Mouse (Mus musculus) gastrocnemius, adult 2 months (tissue): ENCODE results near the gene Zfp747. TPM values are rescaled to one million over a fixed set of nuclear protein-coding genes. Genes with fewer than 3 reads are reported as not detected.
"Not testable (repeated sequence)": the region's sequence is repeated elsewhere in the genome, so short reads cannot be mapped to it uniquely, and the experiment has no call there.

Experiments
- DNase-seq: peaks from one replicate; pipeline ENCODE4 v3.0.0; 2022
- H3K27ac ChIP-seq: fragments of 200-600 bp; 2 replicates; pipeline ENCODE4 v1.8.1; 2022; ENCODE audit warnings: mild to moderate bottlenecking
- H3K4me3 ChIP-seq: fragments of 200-600 bp; 2 replicates; pipeline ENCODE4 v1.8.1; 2022; ENCODE audit warnings: mild to moderate bottlenecking, moderate library complexity
- CTCF ChIP-seq: fragments of 200-600 bp; IDR thresholded peaks from 2 replicates; pipeline ENCODE4 v1.8.1; 2022; ENCODE audit warnings: antibody characterized with exemption, mild to moderate bottlenecking, moderate library complexity
- intact Hi-C: fragments of 180-260 bp; cut with DNase I; formaldehyde crosslinking; loops from one replicate; pipeline ENCODE4 v1.15.1; 2025
- total RNA-seq, 2 experiments: library from RNA; stranded (reverse); gene quantifications; 2 replicates each; pipeline ENCODE4 v1.2.3; 2021

Zfp747 gene
- total RNA-seq, 2 experiments from 2014 or later: 3.7 to 3.8 TPM

DNA sequence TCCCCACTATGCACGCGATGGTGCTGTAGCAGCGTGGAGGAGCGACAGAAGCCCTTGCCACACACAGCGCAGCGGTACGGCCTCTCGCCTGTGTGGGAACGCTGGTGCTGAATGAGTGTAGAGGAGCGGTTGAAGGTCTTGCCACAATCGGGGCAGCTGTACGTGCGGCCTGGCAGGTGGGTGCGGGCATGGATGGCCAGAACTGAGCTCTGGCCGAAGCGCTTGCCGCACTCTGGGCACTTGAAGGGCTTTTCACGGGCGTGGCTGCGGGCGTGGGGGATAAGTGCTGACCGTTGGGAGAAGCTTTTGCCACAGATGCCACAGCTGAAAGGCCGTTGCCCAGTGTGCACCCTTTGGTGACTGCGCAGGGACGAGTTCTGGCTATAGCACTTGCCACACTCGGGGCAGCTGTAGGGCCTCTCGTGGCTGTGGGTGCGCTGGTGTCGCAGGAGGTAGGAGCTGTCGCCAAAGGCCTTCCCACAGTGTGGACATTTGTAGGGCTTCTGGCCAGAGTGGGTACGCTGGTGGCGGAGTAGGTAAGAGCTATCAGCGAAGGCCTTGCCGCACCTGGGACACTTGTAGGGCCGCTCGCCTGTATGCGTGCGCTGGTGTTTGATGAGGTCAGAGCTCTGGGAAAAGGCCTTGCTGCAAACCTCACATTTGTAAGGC, 32.4 kb downstream of the Zfp747 start:
- TF ChIP-seq CTCF: no peak
- no peak overlapping the region for H3K4me3 ChIP-seq
- no peak overlapping the region for H3K27ac ChIP-seq
- intact Hi-C loops: loop anchor here (5.0 kb wide), 1 partner anchor 71 kb away; the partner anchor contains the start of gene Sephs2
- no peak for DNase-seq

GRCm38 (mm10) chr7:127342888-127343287, 33.0 kb downstream of the Zfp747 start:
- Histone ChIP-seq H3K27ac (no peak overlapping the region), H3K4me3 (no peak overlapping the region)
- intact Hi-C loops: loop anchor here (5.0 kb wide), 1 partner anchor 71 kb away; the partner anchor contains the start of gene Sephs2
- no peak for TF ChIP-seq CTCF
- no peak for DNase-seq

DNA sequence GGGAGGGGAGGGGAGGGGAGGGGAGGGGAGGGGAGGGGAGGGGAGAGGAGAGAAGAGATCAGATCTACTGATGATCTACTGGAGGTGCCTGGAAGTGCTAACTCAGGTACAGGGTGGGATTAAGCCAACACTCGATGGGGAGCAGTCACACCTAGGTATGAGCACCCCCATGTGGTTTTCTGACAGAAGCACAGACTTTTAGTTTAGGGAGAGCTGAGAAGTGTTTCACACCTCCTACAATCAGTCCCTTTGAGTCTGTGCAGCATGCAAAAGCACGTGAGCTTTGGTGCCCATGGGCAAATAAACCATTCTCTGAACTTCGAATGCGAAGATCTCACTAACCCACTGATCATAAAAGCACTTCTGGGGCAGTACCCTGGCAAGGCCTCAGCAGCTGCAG, 33.5 kb downstream of the Zfp747 start:
- peak; percentile 31; the same call in 1 of the 2 replicates for TF ChIP-seq CTCF
- Histone ChIP-seq H3K4me3 (no peak overlapping the region), H3K27ac (no peak overlapping the region)
- no peak for DNase-seq
- intact Hi-C loops: loop anchor here (5.0 kb wide), 1 partner anchor 70 kb away; the partner anchor contains the start of gene Sephs2

DNA sequence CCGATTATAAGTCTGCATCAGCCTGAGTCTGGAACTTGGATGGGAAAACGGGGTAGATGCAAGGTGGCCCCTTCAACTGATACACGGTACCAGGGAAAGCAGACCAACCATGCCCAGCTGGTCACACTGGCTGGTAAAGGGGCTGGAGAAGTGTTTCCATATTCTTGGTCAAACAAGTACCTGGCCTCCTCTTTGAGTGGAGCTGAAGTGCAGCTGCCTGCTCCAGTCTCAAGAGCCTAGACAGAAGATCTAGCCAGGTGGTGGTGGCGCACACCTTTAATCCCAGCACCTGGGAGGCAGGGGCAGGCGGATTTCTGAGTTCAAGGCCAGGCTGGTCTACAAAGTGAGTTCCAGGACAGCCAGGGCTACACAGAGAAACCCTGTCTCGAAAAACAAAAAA, 34.0 kb downstream of the Zfp747 start:
- not testable (repeated sequence) for H3K27ac ChIP-seq, H3K4me3 ChIP-seq, DNase-seq
- intact Hi-C loops: loop anchor here (5.0 kb wide), 1 partner anchor 70 kb away; the partner anchor contains the start of gene Sephs2

DNA sequence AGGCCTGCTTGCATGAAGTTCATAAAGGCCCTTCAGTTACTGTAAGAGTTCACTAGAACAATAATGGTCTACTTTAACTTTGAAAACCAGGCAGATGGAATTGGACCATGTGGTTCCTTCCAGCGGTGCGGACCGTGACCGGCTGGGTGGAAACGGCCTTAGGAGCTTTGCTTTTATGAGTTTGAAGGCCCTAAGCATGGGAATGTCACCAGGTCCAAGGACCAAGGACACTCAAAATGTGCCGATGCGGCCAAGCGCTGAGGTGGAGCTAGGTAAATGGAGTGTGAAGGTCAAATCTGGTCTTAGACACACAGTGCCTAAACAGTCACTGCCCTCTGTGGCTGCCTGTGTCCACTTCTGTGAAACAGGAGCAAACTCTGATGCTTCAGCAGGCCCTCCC, 34.5 kb downstream of the Zfp747 start:
- Histone ChIP-seq H3K4me3 (no peak overlapping the region), H3K27ac (no peak overlapping the region)
- DNase-seq: no peak
- intact Hi-C loops: loop anchor here (5.0 kb wide), 1 partner anchor 69 kb away; the partner anchor contains the start of gene Sephs2
- TF ChIP-seq CTCF: no peak

- H3K4me3 ChIP-seq: no peak overlapping the region
- TF ChIP-seq CTCF: no peak
- no peak overlapping the region for H3K27ac ChIP-seq
- peak; percentile 26 for DNase-seq
- intact Hi-C loops: no loop called here
Observed at GRCm38 (mm10) chr7:127337636-127338035, 38.2 kb downstream of the Zfp747 start.

GRCm38 (mm10) chr7:127335604-127336003, 40.2 kb downstream of the Zfp747 start:
- no peak for TF ChIP-seq CTCF
- Histone ChIP-seq H3K27ac (no peak overlapping the region), H3K4me3 (no peak overlapping the region)
- intact Hi-C loops: no loop called here
- no peak for DNase-seq

DNA sequence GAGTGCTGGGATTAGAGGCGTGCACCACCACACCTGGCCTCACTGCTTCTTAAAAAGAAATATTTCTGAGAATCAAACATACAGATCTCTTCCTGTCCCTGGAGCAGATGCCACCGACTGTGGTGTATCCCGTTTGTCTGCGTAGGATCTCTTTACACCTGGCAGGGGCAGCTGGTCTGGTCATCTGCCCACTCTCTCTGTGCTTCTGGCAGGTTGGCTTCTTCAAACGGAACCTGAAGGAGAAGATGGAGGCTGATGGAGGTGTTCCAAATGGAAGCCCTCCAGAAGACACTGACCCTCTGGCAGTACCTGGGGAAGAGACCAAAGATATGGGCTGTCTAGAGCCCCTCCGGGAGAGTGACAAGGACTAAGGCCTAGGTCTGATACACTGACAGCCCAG, 42.6 kb downstream of the Zfp747 start:
- Histone ChIP-seq H3K27ac (no peak overlapping the region), H3K4me3 (no peak overlapping the region)
- no peak for DNase-seq
- TF ChIP-seq CTCF: no peak
- intact Hi-C loops: no loop called here

GRCm38 (mm10) chr7:127326685-127327084, 49.2 kb downstream of the Zfp747 start:
- peak; percentile 82 for DNase-seq
- H3K4me3 ChIP-seq: no peak overlapping the region
- no peak overlapping the region for H3K27ac ChIP-seq
- intact Hi-C loops: no loop called here
- no peak for TF ChIP-seq CTCF

DNA sequence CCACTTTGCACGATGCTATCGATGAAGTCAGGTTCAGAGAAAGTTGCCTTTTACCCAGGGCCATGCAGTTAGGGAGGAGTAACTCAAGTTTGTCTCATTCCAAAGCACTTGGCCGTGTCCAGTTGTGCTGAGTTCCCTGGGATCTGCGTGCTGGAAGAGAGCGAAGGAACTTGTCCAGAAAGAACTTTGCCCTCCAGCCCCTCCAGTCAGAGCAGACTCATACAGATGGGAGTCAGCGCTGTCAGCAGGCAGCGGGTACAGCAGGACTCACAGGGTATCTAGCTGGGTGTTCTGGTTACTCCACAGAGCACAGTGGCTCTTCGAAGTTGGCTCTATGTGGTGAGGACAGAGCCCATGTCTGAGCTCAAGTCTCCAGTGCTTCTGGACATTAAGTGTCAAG, 50.3 kb downstream of the Zfp747 start:
- no peak for TF ChIP-seq CTCF
- Histone ChIP-seq H3K4me3 (no peak overlapping the region), H3K27ac (peak overlapping the region; percentile 16; the same call in 1 of the 2 replicates)
- intact Hi-C loops: no loop called here
- no peak for DNase-seq

DNA sequence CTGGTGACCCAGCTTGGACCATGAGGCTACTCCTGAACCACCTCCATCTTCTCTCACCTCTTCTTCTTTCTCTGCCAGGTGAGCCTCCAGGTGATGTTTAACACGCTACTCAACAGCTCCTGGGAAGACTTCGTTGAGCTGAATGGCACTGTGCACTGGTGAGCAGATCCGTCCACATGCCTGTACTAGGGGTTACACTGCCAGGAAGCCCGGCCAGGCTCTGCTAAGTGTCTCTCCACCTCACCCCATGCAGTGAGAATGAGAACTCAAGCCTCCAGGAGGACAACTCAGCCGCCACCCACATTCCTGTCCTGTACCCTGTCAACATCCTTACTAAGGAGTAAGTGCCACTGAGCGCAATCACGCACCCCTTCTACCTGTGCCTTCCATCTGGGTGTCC, 50.9 kb downstream of the Zfp747 start:
- H3K27ac ChIP-seq: no peak overlapping the region
- intact Hi-C loops: no loop called here
- no peak overlapping the region for H3K4me3 ChIP-seq
- no peak for DNase-seq
- TF ChIP-seq CTCF: no peak

Other genes with a start within 250 kb of the Zfp747 start
- gene Spn, start 238.2 kb downstream of the Zfp747 start, total RNA-seq: under 1 TPM in 1 of 2 experiments, not detected in 1; 0.17 TPM
- gene Cd2bp2, start 180.0 kb downstream of the Zfp747 start, total RNA-seq: 10 to 100 TPM; 27.2 to 32.4 TPM
- gene Tbc1d10b, start 167.6 kb downstream of the Zfp747 start, total RNA-seq: 10 to 100 TPM; 31.6 to 32.8 TPM
- over 10,000 TPM; 24,727 to 33,034 TPM for gene Mylpf, start 167.2 kb downstream of the Zfp747 start, total RNA-seq
- 1 to 10 TPM; 4.2 to 5.1 TPM for gene Zfp553, start 143.0 kb downstream of the Zfp747 start, total RNA-seq
- gene Sept1, start 142.9 kb downstream of the Zfp747 start, total RNA-seq: 1 to 10 TPM in 1 of 2 experiments, under 1 TPM in 1; 0.89 to 2.1 TPM
- 10 to 100 TPM; 17.6 to 17.7 TPM for gene Zfp771, start 131.8 kb downstream of the Zfp747 start, total RNA-seq
- gene Dctpp1, start 115.3 kb downstream of the Zfp747 start, total RNA-seq: 10 to 100 TPM; 25.1 to 35.4 TPM
- 10 to 100 TPM; 30.1 to 36.3 TPM for gene Sephs2, start 102.0 kb downstream of the Zfp747 start, total RNA-seq
- under 1 TPM; 0.15 to 0.25 TPM for gene Itgal, start 79.8 kb downstream of the Zfp747 start, total RNA-seq
- gene Zfp768, start 30.5 kb downstream of the Zfp747 start, total RNA-seq: 10 to 100 TPM; 35.2 to 38.9 TPM
- gene 9130019O22Rik, start 11.1 kb upstream of the Zfp747 start, total RNA-seq: 1 to 10 TPM; 1.6 to 2.4 TPM
- gene E430018J23Rik, start 17.6 kb upstream of the Zfp747 start, total RNA-seq: 1 to 10 TPM; 1.2 to 1.3 TPM
- 1 to 10 TPM; 1.7 to 2.5 TPM for gene Zfp764, start 30.8 kb upstream of the Zfp747 start, total RNA-seq
- 1 to 10 TPM; 1.5 to 2.1 TPM for gene Zfp688, start 46.0 kb upstream of the Zfp747 start, total RNA-seq
- 1 to 10 TPM in 1 of 2 experiments, under 1 TPM in 1; 0.71 to 1.3 TPM for gene Zfp689, start 73.1 kb upstream of the Zfp747 start, total RNA-seq
- 10 to 100 TPM; 19.3 to 20.9 TPM for gene Prr14, start 83.6 kb upstream of the Zfp747 start, total RNA-seq
- 10 to 100 TPM; 24.1 to 24.7 TPM for gene Fbrs, start 103.1 kb upstream of the Zfp747 start, total RNA-seq
- 10 to 100 TPM; 47.5 to 50.4 TPM for gene Srcap, start 135.9 kb upstream of the Zfp747 start, total RNA-seq
- 1 to 10 TPM; 5.3 to 5.5 TPM for gene Gm42715, start 143.5 kb upstream of the Zfp747 start, total RNA-seq
- not detected for gene Tmem265, start 185.3 kb upstream of the Zfp747 start, total RNA-seq
- gene Phkg2, start 197.3 kb upstream of the Zfp747 start, total RNA-seq: 10 to 100 TPM in 1 of 2 experiments, 1 to 10 TPM in 1; 8.3 to 10.8 TPM
- gene Ccdc189, start 212.5 kb upstream of the Zfp747 start, total RNA-seq: 1 to 10 TPM; 1.7 to 2.4 TPM
- 10 to 100 TPM; 33.3 to 34.6 TPM for gene Rnf40, start 212.7 kb upstream of the Zfp747 start, total RNA-seq
- 1 to 10 TPM; 9.3 TPM for gene Zfp629, start 239.7 kb upstream of the Zfp747 start, total RNA-seq